Mouse (Mus musculus): ENCODE data around the gene Tsc2.

DNA sequence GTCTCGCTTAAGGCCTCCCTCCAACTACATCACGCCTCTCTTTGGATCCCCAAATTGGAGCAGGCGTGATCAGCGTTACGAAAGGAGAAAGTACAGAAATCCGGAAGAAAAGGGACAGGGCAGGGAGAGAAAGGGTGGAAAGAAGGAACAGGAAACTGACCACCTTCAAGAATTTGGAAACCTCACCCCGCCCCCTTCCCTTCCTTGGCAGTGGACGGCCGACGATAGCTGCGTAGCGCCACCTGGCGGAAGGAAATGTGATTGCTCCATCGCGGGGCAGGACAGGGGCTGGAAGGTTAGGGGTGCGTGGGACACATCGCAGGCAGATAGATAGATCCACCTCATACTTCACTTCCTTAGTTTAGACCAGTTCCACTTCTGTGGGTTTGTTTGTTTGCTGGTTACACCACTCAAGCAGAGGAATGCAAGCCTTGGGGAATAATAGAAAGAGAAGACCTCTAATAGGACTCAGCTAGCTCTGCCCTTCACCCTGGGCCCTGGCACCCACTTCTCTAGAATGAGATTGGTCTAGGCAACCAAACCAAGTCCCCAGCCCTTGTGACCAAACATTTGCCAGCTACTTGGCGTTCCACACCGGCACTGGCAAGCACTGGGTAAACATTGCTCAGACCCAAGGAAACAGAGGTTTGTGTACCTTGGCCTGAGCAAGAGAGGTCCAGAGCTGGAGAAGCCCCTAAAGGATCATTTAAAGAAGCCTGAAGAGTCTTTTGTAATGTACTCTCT lies 21.7 kb upstream of the Tsc2 start:
- TF ChIP-seq POLR2A (IDR thresholded peaks at IDR 0.05; ENCODE audit: insufficient read length, low read depth) (no peak), REST (IDR thresholded peaks at IDR 0.05; ENCODE audit: insufficient read depth, insufficient read length) (no peak), TCF12 (IDR thresholded peaks at IDR 0.05; ENCODE audit: insufficient read depth, poor library complexity, severe bottlenecking) (no peak), MYOD1 (IDR thresholded peaks at IDR 0.05; ENCODE audit: control insufficient read depth in 1 of 3, insufficient read length in 2 of 3, low read depth in 2 of 3) (no peak), POLR2AphosphoS2 (IDR thresholded peaks at IDR 0.05; ENCODE audit: insufficient read length, low read depth) (no peak), E2F4 (IDR thresholded peaks at IDR 0.05; ENCODE audit: insufficient read depth) (no peak), MAX (IDR thresholded peaks at IDR 0.05; ENCODE audit: low read depth) (no peak), USF1 (IDR thresholded peaks at IDR 0.05; ENCODE audit: low read depth) (no peak), SRF (IDR thresholded peaks at IDR 0.05; ENCODE audit: control insufficient read depth, insufficient read length, low read depth) (no peak), CEBPB (IDR thresholded peaks at IDR 0.05; ENCODE audit: insufficient read depth, poor library complexity, severe bottlenecking) (no peak), MYOG (IDR thresholded peaks at IDR 0.05; ENCODE audit: control insufficient read depth in 1 of 3, insufficient read depth in 1 of 3, insufficient read length in 2 of 3, low read depth in 2 of 3) (no peak), TCF3 (IDR thresholded peaks at IDR 0.05; ENCODE audit: insufficient read length, low read depth) (no peak)
